Mouse (Mus musculus): ENCODE measurements around the gene Gm12248. TPM values are rescaled to one million over a fixed set of nuclear protein-coding genes. Genes with fewer than 3 reads are reported as not detected.
"Not testable (repeated sequence)": the region's sequence is repeated elsewhere in the genome, so short reads cannot be mapped to it uniquely, and the experiment has no call there.

The Gm12248 gene
- polyA plus RNA-seq, 2 experiments from 2014 or later = 0.22 TPM; not detected in 1

GRCm38 (mm10) chr11:58102146-58102545, 9.2 kb upstream of the Gm12248 start:
- no peak for ATAC-seq

DNA sequence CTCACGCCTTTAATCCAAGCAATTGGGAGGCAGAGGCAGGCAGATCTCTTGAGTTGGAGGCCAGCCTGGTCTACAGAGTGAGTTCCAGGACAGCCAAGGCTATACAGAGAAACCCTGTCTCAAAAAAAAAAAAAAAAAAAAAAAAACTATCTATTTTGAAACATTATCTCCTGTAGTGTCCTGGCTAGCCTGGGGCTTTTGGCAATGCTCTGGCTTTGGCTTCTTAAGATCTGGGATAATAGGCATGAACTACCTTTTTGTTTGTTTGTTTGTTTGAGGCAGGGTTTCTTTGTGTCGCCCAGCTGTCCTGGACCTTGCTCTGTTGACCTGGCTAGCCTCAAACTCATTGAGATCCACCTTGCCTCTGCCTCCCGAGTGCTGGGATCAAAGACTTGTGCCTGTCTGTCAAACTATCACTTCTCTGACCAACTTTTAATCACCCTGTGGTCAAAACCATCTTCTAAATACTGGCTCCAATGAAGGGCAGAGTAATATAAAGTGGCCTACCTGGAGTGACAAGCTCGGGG, 8.3 kb upstream of the Gm12248 start:
- no peak for ATAC-seq

GRCm38 (mm10) chr11:58100006-58100405, 7.1 kb upstream of the Gm12248 start:
- ATAC-seq = no peak

- not testable (repeated sequence) for ATAC-seq
Observed at GRCm38 (mm10) chr11:58098366-58098720, 5.4 kb upstream of the Gm12248 start.

DNA sequence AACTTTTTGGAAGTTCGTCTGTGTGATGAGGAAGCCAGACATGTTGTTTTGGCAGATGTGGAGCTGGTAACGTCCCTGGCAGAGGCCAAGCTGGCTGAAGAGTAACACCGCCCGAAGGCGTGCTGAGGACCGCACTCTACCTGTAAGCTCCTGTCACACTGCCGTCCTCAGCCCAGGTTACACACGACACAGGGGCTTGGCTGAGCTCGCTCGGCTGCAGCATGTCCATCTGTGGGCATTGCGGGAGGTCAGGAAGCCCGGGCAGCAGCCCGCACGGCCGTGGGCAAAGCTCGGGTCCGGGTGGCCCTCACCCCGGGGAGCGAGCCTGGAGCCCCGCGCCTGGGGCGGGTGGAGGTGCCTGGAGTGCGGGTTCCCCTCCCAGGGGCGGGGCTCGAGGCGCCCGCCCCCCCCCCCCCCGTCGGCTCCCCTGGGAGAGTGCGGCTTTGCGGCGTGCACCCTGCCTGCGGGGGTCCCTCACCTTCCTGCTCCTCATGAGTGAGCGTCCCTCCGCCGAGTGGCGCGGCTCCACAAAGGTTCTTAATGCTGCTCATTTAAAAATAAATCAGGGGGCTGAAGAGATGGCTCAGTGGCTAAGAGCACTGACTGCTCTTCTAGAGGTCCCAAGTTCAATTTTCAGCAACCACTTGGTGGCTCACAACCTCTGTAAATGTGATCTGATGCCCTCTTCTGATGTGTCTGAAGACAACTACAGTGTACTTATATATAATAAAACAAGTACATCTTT, 4.9 kb upstream of the Gm12248 start:
- no peak for ATAC-seq

- ATAC-seq = no peak
Observed at GRCm38 (mm10) chr11:58096821-58097620, 4.1 kb upstream of the Gm12248 start.

GRCm38 (mm10) chr11:58096160-58096559, 3.2 kb upstream of the Gm12248 start:
- peak; percentile 92 for ATAC-seq

DNA sequence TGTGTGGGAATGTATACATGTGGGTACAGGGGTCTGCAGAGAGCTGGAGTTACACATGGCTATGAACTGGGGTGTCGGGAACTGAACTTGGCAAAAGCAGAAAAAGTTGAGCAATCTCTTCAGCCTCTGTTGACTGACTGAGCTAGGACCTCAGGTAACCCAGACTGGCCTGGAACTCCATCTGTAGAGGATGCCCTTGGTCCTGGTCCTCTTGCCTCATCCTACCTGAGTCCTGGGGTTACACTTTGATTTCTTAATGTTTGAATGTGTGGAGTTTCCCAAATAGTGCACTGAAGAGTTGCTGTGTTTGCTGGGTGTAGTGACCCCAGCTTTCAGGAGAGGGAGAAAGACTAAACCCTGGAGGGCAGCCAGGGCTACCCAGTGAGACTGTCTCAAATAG, 2.6 kb upstream of the Gm12248 start:
- no peak for ATAC-seq

DNA sequence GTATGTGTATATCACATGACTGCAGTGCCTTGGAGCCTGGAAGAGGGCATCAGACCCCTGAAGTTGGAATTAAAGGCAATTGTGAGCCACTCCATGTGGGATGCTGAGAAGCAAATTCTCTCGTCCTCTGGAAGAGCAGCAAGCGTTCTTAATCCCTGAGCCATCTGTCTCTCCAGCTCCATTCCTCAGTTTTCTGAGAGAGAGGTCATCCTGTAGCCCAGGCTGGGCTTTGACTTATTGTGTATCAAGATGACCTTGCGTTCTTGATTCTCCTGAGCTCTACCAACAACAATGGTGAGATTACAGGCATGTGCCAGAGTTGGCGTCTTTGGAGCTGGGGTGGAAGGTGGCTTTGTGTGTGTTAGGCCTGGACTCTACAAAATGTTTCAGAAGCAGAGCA, 1.8 kb upstream of the Gm12248 start:
- ATAC-seq = no peak

GRCm38 (mm10) chr11:58092541-58092940, 393 bp downstream of the Gm12248 start:
- ATAC-seq = no peak

- no peak for ATAC-seq
Observed at GRCm38 (mm10) chr11:58081716-58082115, 11.2 kb downstream of the Gm12248 start.

DNA sequence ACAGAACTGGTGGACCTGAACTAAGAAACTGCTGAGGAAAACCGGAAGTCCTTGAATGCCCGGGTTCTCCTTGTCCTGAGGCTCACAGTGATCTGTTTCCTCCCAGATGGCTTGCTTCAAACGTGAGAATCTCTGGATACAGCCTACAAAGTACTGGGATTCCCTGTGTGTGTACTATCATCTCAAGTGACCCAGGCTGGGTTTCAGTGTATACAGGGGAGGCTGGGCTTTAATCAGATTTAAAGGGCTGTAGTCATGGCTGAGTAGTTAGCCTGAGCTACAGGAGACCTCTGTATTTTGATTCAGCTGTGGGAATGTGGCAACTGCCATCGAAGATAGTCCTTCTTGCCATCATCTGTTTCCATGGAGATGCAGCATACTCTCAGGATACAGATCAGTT, 15.7 kb downstream of the Gm12248 start:
- no peak for ATAC-seq

- no peak for ATAC-seq
Observed at GRCm38 (mm10) chr11:58072978-58073377, 20.0 kb downstream of the Gm12248 start.

- no peak for ATAC-seq
Observed at GRCm38 (mm10) chr11:58065025-58065424, 27.9 kb downstream of the Gm12248 start.

- ATAC-seq = no peak
Observed at GRCm38 (mm10) chr11:58062586-58062985, 30.3 kb downstream of the Gm12248 start.

GRCm38 (mm10) chr11:58061218-58061617, 31.7 kb downstream of the Gm12248 start:
- not testable (repeated sequence) for ATAC-seq

DNA sequence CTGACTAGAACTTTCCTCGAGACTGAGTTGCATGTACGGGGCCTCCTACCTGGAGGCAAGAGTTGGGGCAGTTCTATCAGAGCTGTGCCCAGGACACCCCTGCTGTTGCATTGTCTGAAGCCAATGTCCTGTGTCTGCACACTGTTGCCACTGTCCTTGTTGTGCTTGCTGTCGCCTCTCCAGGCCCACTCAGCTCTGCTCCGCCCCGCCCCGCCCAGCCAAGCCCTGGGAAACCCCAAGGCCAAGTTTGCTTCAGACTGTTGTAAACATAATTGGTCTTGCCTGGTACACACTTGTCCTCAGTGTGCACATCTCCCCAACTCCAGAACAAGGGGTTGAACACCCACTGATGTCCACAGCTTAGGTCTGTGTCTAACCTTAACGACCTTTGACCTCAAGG, 33.2 kb downstream of the Gm12248 start:
- ATAC-seq = not testable (repeated sequence)

DNA sequence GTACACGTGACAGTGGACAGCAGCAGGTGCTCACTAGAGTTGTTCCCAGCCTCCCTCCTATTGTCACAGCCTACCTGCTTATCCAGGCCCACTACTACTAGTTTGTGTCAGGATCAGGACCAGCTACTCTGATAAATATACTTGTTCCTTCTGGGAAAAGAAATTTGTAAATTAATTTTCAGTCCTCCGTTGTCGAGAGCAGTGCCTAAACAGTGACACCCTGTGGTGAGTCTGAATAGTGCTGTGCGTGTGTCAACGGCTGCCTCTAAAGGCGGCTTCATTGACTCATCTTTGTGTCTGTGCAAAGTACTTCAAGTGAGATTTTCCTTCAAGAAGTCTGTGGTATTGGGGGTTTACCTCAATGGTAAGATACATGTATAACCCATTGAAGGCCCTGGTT, 35.5 kb downstream of the Gm12248 start:
- ATAC-seq = peak; percentile 71

DNA sequence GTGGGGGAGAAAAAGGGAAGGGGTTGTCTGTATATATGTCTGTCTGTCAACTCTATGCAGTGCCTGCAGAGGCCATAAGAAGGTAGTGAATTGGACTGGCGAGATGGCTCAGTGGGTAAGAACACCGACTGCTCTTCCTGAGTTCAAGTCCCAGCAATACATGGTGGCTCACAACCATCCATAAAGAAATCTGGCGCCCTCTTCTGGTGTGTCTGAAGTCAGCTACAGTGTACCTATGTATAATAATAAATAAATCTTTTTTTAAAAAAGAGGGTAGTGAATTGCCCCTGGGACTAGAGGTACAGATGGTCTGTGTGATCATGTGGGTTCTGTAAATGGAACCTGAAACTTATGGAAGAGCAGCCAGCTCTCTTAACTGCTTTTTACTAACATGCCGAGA, 46.5 kb downstream of the Gm12248 start:
- ATAC-seq = no peak

DNA sequence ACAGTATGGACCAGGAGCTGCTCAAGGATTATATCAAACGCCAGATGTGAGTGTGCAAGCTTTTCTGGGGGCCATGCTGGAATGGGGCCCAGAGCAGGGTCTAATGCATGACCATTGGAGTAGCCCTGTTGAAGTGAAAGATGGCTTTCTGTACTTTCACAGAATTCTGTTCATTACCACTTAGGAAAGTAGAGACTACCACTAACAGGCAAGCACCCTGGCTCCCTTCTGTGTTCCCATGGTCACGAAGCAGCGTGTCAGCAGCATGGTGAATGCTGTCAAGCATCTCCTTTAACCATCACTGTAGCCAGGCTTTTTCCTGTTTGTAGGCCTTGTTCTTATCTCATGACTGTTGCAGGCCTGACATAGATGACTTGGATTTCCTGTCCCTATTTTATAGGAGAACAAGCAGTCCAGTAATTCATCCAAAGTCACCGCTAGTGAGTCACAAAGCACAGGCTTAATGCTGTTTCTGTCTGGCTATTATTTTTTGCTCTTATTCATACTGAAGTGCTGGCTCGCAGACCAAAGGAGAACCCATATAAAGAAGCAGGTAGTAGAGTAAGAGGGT, 50.0 kb downstream of the Gm12248 start:
- no peak for ATAC-seq

DNA sequence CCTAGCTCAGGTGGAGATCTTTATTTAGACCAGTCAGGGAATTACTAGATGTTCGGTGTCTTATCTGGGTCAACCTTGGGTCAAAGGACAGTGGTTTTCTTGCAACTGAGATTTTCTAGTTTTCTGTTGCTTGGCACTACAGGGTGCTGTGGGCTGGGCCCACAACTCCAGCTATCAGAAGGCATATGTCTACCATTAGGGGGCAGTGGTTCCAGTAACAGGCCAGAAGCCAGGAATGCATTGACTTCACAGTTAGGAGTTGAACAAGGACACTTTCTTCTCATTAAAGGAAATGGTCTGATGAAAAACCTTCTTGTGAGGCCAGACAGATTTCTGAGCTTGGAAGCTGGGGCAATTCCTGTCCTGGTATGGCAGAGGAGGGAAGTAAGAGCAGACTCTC, 53.9 kb downstream of the Gm12248 start:
- no peak for ATAC-seq

GRCm38 (mm10) chr11:58033635-58034034, 59.3 kb downstream of the Gm12248 start:
- ATAC-seq = peak; percentile 14

DNA sequence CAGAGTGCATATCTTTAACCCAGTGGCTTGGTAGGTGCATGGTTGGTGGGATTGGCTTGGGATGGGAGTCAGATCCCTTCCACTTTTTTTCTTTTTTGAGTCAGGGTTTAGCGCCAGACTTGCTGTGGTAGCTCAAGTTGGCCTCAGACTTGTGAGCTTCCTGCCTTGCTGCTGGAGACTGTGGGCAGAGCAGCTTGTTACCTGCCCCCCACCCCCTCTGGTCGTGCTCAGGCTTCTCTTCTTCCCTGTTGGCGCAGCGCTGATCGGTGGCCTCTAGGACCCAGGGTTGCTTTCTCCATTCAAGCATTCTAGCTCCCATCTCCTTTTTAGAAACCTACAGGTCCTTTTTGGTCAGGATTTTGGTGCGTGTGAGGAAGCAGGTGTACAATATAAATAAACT, 61.8 kb downstream of the Gm12248 start:
- ATAC-seq = no peak

DNA sequence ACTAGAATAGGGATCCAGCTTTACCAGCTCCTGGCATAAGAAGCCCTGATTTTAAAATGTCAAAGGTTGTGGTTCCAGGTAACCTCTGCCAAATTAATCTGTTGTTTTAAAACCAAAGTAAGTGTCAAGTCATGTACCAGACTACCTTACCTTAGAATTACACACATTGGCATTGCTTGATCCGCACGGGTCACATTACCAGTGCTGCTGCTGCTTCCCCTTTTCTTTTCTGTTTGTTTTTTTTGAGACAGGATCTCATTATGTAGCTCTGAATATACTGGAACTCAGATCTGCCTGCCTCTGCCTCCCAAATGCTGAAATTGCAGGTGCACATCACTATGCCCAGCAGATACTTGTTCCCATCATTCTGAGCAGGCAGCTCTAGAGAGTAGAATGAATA, 63.1 kb downstream of the Gm12248 start:
- no peak for ATAC-seq
